Mouse (Mus musculus): ENCODE data around the gene Amot.

The Amot gene

DNA sequence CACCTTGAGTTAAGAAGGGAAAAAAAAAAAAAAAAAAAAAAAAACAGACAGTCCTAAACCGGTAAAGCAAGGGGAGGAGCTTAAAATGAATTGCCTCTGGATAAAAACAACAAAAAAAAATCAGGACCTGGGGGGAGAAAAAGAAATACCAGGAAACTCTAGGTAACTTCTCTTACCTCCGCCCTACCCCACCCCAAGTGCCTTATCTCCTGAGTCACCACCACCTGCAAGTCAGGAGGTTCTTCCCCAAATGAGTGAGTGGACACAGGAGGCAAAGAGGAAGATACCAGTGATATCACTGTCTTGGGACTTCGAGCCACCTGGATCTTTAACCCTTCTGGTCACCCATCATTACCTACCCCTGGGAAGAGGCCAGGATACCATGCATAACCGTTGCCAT is 19.5 kb downstream of the Amot start:
- CTCF ChIA-PET, result no interaction called here

DNA sequence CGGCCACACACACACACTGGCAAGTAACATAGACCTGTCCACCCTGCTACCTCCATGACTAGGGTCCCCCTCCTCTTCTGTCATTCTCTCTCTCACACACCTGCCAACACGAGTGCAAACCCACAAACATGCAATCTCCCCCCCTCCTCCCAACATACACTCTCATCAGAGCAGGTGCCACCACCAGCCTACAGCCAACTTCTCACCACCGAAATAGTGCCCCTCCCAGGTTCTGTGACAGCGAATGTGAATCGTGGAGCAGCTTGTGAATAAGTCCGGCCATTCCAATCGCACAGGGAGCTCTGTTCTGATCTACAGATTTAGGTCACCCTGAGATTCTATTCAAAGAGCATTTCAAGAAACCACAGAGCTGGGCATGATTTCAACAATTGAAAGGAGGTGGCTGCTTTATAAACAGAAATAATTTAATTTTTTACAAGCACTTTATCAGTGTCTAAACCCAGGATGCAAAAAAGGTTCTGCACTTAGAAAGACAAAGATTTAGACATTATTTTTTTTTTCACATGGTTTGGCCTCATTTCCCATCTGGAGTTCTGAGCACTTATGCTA is 21.4 kb downstream of the Amot start:
- POLR2A ChIA-PET, result no interaction called here
- CTCF ChIA-PET, result no interaction called here

More for the DNA sequence above, 19.5 kb downstream of the Amot start:
- POLR2A ChIA-PET, result no interaction called here

DNA sequence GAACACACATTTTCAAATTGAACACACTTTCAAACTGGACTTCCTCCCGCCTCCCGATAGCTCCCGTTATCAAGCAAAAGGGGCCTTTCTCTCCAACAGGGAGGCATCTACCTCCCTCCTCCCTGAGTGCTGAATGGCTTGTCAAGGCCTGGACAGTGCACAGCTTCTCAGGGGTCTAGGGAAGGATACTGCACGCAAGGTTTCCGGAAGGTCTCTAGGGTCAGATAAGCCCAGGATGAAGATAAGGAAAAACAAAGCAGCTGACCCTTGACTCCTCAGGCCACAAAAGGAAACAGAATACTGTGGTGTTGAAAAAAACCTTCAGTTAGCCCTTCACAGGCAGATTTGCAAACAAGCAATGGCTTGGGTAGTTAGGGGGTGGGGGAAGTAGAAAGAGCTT is 22.6 kb downstream of the Amot start:
- ChIA-PET CTCF (no interaction called here), POLR2A (no interaction called here)

DNA sequence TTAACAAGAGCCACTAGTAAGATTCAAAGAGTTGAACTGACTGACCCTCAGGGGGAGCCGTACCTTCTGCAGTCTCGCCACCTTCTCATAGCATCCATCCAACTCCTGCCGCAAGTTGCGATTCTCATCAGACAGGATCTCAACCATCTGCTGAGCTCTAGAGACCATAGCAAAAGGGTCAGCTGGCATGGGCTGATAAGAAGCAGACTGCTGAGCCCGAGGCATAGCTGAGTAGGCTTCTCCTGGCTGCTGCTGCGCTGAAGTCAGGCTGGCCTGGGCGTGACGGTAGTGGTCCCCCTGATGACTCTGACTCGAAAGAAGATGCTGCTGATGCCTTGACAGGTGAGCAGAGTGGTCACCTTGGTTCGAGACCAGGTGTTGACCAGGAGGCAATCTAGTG is 25.0 kb downstream of the Amot start:
- ChIA-PET CTCF (no interaction called here), POLR2A (no interaction called here)

DNA sequence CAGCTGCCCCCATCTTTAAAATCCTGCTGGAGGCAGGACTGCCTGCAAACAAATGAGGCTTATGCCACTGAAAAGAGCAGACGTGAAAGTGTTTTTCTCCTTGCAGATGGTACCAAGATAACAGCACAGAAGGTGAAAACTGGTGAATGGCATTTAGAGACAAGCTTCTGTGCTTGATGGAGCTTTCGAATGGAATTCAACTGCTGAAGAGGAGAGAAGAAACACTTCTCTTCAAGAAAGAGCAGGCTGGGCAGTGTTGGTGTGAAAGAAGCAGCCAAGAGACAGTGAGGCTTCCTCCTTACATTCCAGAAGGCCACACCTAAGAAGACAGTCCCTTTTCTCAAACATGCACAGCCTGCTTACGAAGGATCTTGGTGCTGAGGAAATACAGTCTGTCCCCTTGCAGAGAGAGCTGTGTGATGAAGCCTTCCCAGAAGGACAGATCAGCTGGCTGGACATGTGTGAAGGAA is 27.2 kb downstream of the Amot start:
- CTCF ChIA-PET, result no interaction called here
- POLR2A ChIA-PET, result no interaction called here

DNA sequence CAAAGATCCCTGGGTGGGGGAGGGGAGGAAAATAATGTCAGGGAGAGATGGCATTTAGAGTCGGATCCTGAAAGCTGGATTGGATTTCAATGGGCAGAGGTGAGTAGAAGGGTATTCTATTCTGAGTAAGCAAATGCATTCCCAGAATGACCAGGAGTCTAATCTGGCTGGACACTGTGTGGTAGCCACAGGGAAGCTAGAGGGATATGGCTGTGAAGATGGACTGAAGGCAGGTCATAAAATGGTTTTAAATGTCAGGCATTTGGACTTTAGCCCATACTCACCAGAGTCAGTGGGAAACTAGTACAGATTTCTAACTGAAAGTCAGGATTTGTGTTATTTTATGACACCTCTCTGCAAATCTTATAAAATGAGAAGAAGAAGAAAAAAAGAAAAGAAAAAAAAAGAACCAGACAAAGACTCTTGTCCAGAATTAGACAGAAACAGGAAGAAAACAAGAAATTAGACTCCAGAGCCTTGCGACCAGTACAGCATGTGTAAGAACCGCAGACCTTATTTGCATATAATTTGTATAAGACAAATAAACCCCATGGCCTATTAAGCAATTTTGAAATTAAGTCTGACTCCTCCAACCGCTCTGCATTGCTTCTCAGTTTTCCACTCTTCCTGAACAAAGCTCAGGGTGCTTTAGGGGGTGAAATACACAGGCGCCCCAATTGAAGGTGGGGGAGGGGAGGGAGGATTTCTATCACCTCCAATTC is 27.8 kb downstream of the Amot start:
- ChIA-PET POLR2A (no interaction called here), CTCF (no interaction called here)

DNA sequence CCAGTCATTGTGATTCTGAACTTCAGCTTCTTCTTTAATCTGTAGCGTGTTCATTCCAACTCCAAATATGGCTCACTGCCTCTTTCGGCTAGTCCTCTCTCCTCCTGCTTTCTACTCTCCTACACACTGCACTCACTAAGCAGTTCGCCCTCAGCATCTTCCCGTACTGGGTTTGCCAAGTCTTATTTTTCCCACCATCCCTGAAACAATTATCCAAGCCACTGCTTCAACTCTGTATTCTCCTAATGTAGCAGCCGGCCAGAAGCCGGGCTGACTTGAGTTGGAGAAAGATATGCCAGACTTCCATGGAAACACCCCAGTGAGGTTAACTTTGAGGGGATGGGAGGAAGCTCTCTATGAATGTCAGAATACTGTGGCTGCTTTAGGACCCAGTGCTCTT is 36.7 kb downstream of the Amot start:
- POLR2A ChIA-PET, result no interaction called here
- CTCF ChIA-PET, result no interaction called here

DNA sequence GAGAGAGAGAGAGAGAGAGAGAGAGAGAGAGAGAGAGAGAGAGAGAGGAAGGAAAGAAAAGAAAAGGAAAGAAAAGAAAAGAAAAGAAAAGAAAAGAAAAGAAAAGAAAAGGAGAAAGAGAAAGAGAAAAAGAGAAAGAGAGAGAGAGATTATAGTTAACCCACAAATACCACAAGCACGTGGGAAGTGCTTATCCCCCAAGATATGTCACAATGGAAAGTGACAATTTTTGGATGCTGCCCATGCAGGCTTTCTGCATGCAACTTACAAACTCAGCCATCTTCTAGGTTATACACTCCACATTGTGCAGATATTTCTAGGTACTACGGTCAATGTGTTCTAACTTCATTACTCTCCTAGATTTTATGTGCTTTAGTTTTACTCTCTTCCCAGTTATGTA is 41.5 kb downstream of the Amot start:
- CTCF ChIA-PET, result no interaction called here
- POLR2A ChIA-PET, result no interaction called here

DNA sequence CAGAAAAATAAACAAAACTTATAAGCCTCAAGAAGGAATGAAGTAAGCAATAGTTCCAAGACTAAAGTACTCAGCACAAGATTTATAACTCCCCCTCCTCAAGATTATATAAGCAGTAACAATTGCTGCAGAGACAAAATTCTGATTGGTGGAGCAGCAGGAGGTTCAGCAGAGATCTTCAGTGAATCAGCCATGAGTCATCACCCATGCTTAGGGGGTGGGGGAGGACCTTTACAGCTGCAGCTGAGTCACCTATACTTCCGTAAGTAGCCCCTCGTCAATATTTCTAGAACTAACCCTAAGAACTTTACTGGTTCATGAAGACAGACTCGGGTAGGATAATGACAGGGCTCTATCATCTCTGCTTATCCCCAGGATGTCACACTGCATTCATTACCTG is 43.6 kb downstream of the Amot start:
- POLR2A ChIA-PET, result no interaction called here

DNA sequence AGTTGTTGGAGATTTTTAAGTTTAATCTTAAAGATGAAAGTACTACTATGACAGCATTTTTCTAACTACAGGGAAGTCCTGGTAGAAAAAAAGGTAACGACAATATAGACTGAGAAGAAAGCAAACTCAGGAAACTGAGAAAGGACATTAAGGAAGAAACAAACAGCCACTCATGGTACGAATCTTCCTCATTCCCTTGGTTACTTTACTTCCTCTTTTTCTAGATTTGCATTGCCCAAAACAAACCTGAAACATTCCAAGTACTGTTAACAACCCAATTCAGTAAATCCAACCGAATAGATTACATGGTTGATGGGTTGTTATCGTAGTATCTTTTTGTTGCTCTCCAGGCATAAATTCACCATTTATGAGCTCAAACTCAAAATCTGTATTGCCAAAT is 48.7 kb downstream of the Amot start:
- ChIA-PET POLR2A (no interaction called here), CTCF (no interaction called here)

More for the DNA sequence above, 43.6 kb downstream of the Amot start:
- CTCF ChIA-PET, result no interaction called here

DNA sequence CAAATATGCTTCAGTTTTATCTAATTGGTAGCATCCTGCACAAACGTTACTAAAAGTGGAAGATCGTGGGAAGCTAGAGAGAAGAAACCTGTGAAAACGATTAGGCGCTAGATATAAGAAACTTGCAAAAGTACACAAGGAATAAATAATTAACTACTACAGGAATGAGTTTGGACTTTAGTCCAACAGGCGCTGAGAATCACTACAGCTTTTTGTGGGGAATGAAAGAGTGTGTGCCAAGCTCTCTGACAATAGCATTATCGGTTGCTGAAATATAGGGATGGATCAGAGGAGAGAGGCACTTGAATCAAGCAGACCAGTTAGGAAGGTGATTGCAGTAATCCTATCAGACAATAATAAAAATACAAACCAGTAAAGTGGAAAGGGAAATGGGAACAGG is 49.4 kb downstream of the Amot start:
- ChIA-PET CTCF (no interaction called here), POLR2A (no interaction called here)

DNA sequence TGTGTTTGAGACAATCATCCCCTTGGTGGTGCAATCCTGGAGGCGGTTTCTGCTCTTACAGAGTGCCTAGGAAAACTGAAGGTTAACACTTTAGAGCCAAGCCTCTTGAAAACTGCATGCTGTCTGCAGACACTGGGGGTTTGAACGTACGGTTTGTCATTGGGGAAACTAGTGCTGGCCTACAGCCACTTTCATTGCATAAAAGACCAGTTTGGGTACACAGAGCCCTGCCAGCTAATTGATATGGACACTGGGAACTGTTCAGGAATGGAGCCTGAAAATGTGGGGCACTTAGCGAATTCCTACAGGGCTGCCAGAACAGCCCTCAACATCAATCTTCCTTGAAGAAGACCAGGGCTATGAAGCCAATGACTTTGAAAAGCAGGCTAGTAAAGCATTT is 50.2 kb downstream of the Amot start:
- ChIA-PET POLR2A (no interaction called here), CTCF (no interaction called here)

DNA sequence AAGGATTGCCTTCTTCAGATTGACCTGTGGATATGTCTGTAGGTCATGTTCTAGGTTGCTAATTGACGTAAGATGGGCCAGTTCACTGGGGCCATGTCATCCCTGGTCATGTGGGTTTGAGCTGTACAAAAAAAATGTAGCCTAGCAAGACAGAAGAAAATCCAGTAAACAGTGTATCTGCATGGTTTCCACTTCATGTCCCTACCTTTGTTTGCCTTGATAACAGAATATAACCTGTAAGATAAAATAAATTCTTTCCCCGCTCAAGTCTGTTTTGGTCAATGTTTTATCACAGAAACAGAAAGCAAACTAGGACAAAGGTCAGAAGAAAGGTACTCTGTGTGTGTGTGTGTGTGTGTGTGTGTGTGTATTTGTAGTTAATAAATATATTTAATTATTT is 63.5 kb downstream of the Amot start:
- CTCF ChIA-PET, result no interaction called here
- POLR2A ChIA-PET, result no interaction called here

DNA sequence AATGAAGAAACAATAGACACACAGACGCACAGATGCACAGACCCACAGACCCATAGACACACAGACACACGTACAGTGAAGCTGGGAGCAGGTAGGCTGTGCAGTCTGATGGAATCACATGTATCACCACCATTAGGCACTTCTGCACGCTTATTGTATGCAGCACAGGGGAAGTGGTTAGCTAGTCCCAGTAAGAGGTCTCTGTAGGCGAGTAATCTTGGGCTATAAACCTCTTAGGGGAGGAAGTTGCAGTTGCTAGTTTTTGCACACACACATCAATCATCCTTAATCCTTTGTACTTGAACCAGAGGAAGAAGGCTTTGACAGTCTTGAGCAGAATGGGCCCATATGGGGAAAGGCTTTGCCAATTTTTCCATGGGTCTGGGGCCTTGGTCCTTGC is 71.3 kb downstream of the Amot start:
- CTCF ChIA-PET, result no interaction called here
- POLR2A ChIA-PET, result no interaction called here

DNA sequence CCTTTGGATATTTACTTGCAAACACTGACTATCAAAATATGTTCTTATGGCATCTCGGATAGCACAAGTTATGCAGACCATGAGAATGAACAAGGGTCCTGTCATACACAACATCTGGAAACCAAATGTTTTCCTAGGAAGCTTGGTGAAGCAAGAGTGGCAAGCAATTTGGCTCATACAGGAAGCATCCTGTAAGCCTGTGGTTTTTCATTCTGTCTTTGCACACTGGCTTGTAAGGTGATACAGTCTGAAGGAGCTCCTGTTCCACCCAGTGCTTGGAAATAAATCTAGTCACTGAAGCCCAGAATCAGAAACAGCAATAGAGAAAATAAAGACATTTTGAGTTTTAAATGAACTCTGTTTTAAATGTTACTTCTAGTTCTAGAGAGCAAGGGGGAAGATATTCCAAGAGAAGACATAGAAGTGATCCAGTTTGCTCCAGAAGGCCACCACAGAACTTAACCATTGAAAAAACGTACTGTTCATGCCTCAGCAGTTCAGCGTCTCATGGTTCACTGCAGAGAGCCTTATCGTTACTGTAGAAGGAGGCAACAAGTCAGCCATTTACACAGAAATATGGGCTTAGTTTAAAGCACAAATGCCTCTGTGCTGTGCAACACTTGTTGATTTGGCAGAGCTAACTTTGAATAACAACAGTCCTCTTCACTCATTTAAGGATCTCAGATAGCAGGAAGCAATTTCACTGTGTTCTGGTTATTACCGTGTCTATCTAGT is 74.0 kb downstream of the Amot start:
- ChIA-PET CTCF (no interaction called here), POLR2A (no interaction called here)

DNA sequence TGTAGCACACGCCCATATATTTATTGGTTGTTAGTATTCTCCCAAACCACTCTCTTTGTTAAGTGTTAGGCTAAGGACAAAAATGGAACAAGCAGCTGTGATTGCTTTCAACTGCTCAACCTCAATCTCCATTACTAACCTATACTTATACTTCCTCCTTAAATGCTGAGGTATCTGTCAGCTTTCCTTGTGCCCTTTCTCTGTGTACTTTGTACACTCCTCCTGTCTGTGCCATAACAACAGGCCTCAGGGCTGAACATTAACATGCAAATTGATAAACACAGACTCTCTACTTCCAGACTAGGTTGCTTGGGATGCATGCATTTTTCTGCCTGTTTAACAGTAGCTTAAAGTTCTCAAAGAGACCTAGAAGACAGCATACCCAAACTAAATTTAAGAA is 76.2 kb downstream of the Amot start:
- POLR2A ChIA-PET, result no interaction called here
- CTCF ChIA-PET, result no interaction called here

DNA sequence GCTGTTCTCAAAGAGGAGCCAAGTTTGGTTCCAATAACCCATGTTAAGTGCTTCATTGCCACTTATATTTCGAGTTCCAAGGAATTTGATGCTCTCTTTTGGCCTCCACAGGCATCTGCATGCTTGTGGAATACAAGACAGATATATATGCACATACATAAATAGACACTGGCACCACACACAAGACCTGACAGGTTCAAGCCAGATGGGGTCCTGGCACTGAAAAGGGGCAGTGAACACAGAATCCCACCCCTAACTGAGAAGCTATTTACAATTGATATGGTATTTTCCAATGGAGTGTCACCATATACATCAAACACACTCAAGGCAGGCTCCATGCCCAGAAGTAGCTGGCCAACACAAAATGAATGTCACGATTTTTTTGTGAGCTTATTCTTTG is 81.0 kb downstream of the Amot start:
- ChIA-PET POLR2A (no interaction called here), CTCF (no interaction called here)

DNA sequence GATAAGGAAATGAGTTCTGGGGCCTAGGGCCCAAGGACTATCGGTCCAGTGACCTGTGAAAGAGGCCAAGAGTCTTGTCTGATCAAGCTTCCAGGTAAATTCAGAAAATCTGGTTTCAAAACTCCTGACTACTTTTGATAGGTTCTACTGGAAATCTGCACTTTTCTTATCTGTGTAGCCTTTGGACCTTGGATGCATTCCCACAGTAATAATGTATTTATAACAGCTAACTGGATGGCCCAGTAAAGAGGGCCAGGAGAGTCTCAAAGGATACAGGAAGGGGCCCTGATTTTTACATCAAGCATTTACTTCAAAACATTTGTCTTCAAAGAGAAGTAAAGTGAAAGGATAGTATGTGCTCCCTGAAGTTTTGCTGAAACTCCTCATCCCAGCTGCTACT is 90.7 kb downstream of the Amot start:
- CTCF ChIA-PET, result no interaction called here

DNA sequence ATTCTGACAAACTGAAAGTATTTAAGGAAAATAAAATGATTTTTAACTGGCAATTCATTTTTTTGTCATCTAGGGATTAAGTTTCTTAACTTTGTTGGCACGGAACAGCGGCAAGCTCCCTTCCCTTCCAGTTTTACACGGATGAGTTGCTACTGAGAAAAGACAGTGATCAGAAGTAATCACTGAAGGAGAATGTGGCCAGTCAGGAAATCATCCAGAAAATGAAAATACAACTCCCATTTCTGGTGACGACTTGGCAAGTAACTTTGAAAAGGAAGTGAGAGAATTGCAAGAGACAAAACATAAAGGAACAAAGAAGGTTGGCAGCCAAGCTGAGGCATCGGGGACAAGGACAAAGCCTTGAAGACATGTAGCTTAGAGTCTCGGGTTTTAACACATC is 93.6 kb downstream of the Amot start:
- CTCF ChIA-PET, result no interaction called here
- POLR2A ChIA-PET, result no interaction called here

More for the DNA sequence above, 90.7 kb downstream of the Amot start:
- POLR2A ChIA-PET, result no interaction called here

DNA sequence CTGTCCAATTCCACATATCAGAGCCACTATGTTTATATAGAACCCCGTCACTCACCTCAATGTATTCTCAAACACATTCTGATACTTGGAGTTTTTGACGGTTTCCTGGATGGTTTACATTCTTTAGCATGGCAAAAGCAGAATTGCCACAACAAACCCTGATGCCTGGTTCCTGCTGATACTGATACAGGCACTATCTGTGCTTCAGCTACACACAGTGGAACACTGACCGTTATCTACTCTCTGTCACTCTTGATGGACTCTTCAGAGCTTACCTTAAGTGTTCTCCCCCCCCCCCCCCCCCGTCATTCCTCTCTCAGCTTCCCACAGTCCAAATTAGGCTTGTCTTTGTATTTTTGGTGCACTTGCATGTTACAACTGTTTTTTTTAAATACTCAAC is 98.9 kb downstream of the Amot start:
- ChIA-PET CTCF (no interaction called here), POLR2A (no interaction called here)

DNA sequence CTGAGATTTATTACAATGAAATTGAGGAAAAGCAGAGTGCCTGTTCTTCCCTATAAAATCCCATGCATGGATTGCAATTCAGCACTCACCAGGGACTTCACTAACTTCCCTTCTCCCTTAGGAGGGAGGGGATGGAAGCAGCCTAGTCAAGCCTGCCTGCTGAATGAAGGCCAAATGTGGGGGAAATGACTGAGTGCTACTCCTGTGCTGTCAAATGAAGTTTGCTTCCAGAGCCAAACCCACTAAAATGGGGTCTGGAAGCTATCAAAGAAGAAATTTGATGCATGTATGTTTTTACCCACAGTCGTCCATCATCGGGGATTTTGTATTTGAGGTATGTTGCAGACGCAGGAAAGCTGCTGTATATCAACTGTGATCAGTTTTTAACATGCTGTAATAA is 103.1 kb downstream of the Amot start:
- ChIA-PET POLR2A (no interaction called here), CTCF (no interaction called here)

DNA sequence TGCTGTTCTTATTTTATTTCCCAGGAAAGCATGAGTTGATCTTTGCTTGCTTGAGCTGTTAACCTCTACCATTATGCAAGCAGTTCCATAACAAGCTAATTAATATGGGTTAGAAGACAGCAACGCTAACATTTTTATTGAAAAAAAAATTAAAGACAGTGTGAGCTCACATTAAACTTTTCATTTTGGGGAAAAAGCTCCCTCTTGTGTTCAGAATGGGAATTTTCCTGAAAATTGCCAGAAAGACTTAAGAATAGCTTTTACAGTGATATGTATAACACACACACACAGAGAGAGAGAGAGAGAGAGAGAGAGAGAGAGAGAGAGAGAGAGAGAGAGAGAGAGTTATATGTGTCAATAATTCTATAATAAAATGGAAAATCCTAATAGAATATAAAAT is 105.7 kb downstream of the Amot start:
- ChIA-PET CTCF (interaction anchor here (0.6 to 1.3 kb wide), 7 partner anchors 11 to 955 kb away, joined by 3 to 16 read pairs (median 5); no protein-coding TSS in a partner anchor), POLR2A (no interaction called here)
